Mouse (Mus musculus): ENCODE data around the gene Gm42791. TPM values are rescaled to one million over a fixed set of nuclear protein-coding genes. Genes with fewer than 3 reads are reported as not detected.

Gene Gm42791
- total RNA-seq, 2 experiments from 2014 or later, result 34.0 to 39.1 TPM

DNA sequence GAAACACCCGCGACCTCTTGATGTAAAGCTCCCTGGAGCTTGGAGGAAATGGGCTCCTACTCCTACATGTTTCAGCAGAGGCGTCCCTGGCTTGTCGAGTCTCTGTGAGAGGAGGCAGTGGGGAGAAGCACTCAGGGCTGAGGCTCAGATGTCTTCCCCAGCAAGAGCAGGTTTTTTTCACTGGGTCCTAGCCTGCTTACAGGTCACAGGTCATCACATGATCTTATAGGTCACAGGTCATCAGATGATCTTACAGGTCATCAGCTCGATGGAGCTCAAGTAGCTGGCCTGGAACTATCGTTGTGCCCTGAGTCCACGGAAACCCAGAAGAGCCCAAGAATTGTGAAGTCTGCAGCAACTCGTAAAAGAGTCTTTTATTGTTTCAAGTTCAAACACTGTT is 61.2 kb downstream of the Gm42791 start:
- no peak for TF ChIP-seq CTCF (IDR thresholded peaks at IDR 0.05)
- no peak for DNase-seq (ENCODE audit: extremely low spot score in 1 of 2, low spot score in 2 of 2)
- intact Hi-C loops (cut with DNase I), result no loop called here
- Histone ChIP-seq H3K4me3 (no peak overlapping the region), H3K27ac (no peak overlapping the region)

DNA sequence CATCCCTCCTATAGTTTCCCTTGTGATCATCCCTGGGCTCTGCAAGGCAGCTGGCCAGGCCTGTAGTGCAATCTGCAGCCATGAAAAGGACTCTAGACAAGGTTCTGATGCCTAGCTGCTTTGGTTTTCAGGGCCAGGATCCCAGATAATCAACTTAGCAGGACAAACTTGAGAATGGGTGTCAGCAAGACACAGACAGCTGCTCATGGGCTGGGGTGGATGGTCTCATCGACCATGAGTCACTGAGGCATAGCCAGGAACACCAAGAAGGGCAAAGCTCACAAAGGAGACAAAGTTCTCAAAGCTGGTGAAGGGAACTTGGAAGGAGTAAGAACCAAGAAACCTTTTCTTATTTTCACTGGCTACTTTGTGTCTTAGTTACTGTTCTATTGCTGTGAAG is 63.6 kb downstream of the Gm42791 start:
- intact Hi-C loops (cut with DNase I), result no loop called here
- TF ChIP-seq CTCF (IDR thresholded peaks at IDR 0.05), result no peak

DNA sequence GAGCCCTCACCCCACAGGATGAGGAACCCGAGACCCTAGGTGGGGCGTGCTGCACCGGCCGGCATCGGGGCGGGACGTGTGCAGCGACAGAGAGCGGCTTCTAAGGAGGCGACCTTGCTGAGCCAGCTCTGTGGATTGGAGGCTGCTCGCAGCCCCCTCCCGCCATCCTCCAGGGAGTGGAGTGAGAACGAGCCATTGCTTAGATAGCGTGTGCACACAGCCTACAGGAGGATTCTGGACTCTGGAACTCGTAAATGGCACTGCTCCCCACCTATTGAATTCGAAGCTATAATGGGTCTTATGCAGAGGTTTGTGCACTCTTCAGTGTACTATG is 65.9 kb downstream of the Gm42791 start, which contains the start of gene Katnal1:
Gene Katnal1 (minus strand): TSS at position 205 of the 334 bp plus-strand sequence.
- Histone ChIP-seq H3K27ac (peak within 1 kb of the TSS; percentile 100), H3K4me3 (peak within 1 kb of the TSS; percentile 71)
- intact Hi-C loops (cut with DNase I), result loop anchor here (2.0 to 10.0 kb wide), 3 partner anchors 30 to 256 kb away; partner anchors contain the start of genes Hmgb1 and Uspl1
- no peak for DNase-seq (ENCODE audit: extremely low spot score in 1 of 2, low spot score in 2 of 2)
- TF ChIP-seq CTCF (IDR thresholded peaks at IDR 0.05), result no peak

More for the DNA sequence above, 63.6 kb downstream of the Gm42791 start:
- Histone ChIP-seq H3K4me3 (no peak overlapping the region), H3K27ac (no peak overlapping the region)
- DNase-seq (ENCODE audit: extremely low spot score in 1 of 2, low spot score in 2 of 2), result no peak

DNA sequence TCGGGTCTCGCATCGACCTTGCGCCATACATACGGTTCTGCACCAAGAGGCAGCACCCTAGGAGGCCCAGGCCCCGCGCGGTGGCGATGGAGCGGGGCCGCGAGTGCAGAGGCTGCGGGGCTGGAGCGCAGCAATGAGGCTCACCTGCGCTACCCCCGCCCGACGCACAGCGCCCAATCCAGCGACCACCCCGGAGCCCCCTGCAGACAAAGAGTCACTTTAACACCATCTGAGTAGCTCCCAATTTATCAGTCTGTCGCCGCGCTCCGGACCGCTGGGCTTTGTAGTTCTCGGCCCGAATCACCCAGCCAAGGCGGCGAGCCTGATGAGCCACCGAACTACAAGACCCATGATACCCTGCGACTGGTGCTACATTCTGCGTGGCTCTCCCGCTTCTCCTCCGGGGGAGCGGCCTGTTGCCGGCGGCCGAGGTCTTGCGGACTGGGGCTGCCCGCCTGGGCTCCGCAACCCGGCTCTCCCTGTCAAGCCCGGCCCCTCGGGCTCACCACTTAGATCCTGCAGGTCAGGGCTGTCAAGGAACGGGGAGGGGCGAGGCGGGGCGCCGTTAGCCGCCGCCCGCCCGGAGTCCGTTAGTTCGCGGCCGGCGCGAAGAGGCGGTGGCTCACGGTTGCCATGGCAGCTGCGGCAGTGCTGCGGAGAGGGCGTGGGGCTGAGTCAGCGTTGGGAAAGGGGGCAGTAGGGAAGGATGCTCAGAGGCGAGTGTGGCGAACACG is 66.4 kb downstream of the Gm42791 start:
- TF ChIP-seq CTCF (IDR thresholded peaks at IDR 0.05), result no peak
- peak; percentile 90 to 93 for DNase-seq (ENCODE audit: extremely low spot score in 1 of 2, low spot score in 2 of 2)
- intact Hi-C loops (cut with DNase I), result loop anchor here (2.0 to 10.0 kb wide), 3 partner anchors 30 to 256 kb away; partner anchors contain the start of genes Hmgb1 and Uspl1
- Histone ChIP-seq H3K4me3 (peak overlapping the region; percentile 71), H3K27ac (peak overlapping the region; percentile 100)

DNA sequence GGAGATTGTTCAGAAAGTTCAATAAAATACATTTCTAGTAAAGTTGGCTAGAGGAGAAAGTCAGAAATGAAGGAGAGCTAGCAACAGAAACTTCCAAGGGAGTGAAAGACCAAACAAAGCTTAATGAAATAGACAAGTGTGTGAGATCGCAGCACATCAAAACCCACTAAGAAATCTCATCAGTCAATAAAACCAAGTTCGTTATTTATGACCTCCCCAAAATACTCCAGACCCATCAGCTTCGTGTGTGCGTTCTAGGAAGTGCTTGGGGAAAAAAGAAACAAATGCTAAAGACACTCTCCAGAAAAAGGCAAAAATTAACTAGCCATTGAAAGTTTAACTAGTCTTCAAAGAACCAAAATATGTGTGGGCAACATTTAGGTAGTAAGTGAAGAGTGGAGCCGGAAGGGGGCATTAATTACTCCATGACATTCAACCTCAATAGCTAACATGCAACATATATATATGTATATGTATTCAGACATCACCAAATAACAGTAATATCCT is 67.2 kb downstream of the Gm42791 start:
- H3K4me3 ChIP-seq, result peak overlapping the region; percentile 71

GRCm38 (mm10) chr5:148924586-148924985 is 70.4 kb downstream of the Gm42791 start:
- Histone ChIP-seq H3K4me3 (no peak overlapping the region), H3K27ac (no peak overlapping the region)
- intact Hi-C loops (cut with DNase I), result loop anchor here (10.0 kb wide), 1 partner anchor 260 kb away; the partner anchor contains the start of genes Hmgb1 and Uspl1
- TF ChIP-seq CTCF (IDR thresholded peaks at IDR 0.05), result no peak
- no peak for DNase-seq (ENCODE audit: extremely low spot score in 1 of 2, low spot score in 2 of 2)

More for the DNA sequence above, 67.2 kb downstream of the Gm42791 start:
- DNase-seq (ENCODE audit: extremely low spot score in 1 of 2, low spot score in 2 of 2), result no peak
- no peak for TF ChIP-seq CTCF (IDR thresholded peaks at IDR 0.05)
- H3K27ac ChIP-seq, result peak overlapping the region; percentile 100
- intact Hi-C loops (cut with DNase I), result loop anchor here (2.0 to 10.0 kb wide), 3 partner anchors 31 to 257 kb away; partner anchors contain the start of genes Hmgb1 and Uspl1

GRCm38 (mm10) chr5:148924051-148924450 is 70.9 kb downstream of the Gm42791 start:
- intact Hi-C loops (cut with DNase I), result loop anchor here (10.0 kb wide), 1 partner anchor 261 kb away; the partner anchor contains the start of genes Hmgb1 and Uspl1
- no peak for TF ChIP-seq CTCF (IDR thresholded peaks at IDR 0.05)
- Histone ChIP-seq H3K27ac (no peak overlapping the region), H3K4me3 (no peak overlapping the region)
- DNase-seq (ENCODE audit: extremely low spot score in 1 of 2, low spot score in 2 of 2), result no peak

- no peak for TF ChIP-seq CTCF (IDR thresholded peaks at IDR 0.05)
- Histone ChIP-seq H3K27ac (no peak overlapping the region), H3K4me3 (no peak overlapping the region)
- intact Hi-C loops (cut with DNase I), result loop anchor here (10.0 kb wide), 1 partner anchor 261 kb away; the partner anchor contains the start of genes Hmgb1 and Uspl1
- no peak for DNase-seq (ENCODE audit: extremely low spot score in 1 of 2, low spot score in 2 of 2)
Measured at GRCm38 (mm10) chr5:148923408-148923807, 71.5 kb downstream of the Gm42791 start.

- Histone ChIP-seq H3K27ac (no peak overlapping the region), H3K4me3 (no peak overlapping the region)
- no peak for DNase-seq (ENCODE audit: extremely low spot score in 1 of 2, low spot score in 2 of 2)
- no peak for TF ChIP-seq CTCF (IDR thresholded peaks at IDR 0.05)
- intact Hi-C loops (cut with DNase I), result loop anchor here (10.0 kb wide), 1 partner anchor 262 kb away; the partner anchor contains the start of genes Hmgb1 and Uspl1
Measured at GRCm38 (mm10) chr5:148922773-148923172, 72.2 kb downstream of the Gm42791 start.

DNA sequence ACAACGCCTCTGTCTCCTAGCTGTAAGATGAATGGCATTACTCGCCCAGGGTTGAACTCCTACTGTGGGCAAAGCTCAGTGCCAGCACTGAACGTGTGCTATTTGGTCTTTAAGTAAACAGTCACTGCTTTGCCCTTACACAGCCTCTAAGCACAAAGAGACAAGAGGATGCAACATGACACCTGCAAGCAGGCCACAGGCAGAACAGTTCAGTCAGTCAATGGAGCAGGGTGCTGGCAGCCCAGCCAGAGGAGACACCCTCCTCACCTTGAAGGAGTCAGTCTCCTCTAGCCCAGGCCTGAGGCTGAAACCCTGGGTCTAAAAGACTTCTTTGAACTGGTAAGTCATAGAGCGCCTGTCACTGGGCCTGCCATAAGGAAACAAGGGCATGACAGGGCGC is 76.9 kb downstream of the Gm42791 start:
- DNase-seq (ENCODE audit: extremely low spot score in 1 of 2, low spot score in 2 of 2), result no peak
- Histone ChIP-seq H3K4me3 (no peak overlapping the region), H3K27ac (no peak overlapping the region)
- intact Hi-C loops (cut with DNase I), result no loop called here
- no peak for TF ChIP-seq CTCF (IDR thresholded peaks at IDR 0.05)

DNA sequence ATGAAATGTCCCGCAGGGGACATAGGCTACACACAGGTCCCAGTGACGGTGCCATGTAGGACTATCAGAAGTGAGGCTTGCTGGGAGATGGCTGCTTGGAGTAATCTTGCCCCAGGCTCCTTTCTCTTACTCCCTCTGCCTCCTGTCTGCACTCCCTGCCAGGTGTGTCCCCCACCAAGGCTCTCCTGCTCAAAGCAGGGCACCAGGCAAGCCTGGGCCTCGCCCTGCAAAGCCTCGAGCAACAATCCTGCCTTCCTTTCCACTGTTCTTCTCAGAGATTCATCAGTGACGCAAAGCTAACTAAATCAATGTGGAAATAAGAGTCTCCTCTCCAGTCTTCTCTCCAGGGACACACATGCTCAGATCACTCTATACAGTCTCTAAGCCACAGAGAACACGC is 78.2 kb downstream of the Gm42791 start:
- DNase-seq (ENCODE audit: extremely low spot score in 1 of 2, low spot score in 2 of 2), result no peak
- no peak overlapping the region for H3K27ac ChIP-seq
- TF ChIP-seq CTCF (IDR thresholded peaks at IDR 0.05), result no peak
- intact Hi-C loops (cut with DNase I), result no loop called here
- H3K4me3 ChIP-seq, result no peak overlapping the region

GRCm38 (mm10) chr5:148912262-148912661 is 82.7 kb downstream of the Gm42791 start:
- no peak for DNase-seq (ENCODE audit: extremely low spot score in 1 of 2, low spot score in 2 of 2)
- TF ChIP-seq CTCF (IDR thresholded peaks at IDR 0.05), result no peak
- Histone ChIP-seq H3K27ac (no peak overlapping the region), H3K4me3 (no peak overlapping the region)
- intact Hi-C loops (cut with DNase I), result no loop called here
